Mouse (Mus musculus): ENCODE measurements around the gene Tprn. TPM values are rescaled to one million over a fixed set of nuclear protein-coding genes. Genes with fewer than 3 reads are reported as not detected.

Tprn gene
- polyA plus RNA-seq, 1 experiment, result 436 TPM

GRCm38 (mm10) chr2:25234551-25235220 lies 27.7 kb upstream of the Tprn start:
- no peak for TF ChIP-seq POLR2A (IDR thresholded peaks at IDR 0.05; ENCODE audit: low read depth, low read length)
- TF ChIP-seq CTCF (IDR thresholded peaks at IDR 0.05; ENCODE audit: extremely low read depth, insufficient read length, insufficient replicate concordance, low read depth, low read length), result no peak
- H3K27me3 ChIP-seq (ENCODE audit: control insufficient read depth, insufficient read depth, low read length), result no peaks in the 10 kb centered on the region
- peak overlapping the region; percentile 86 for H3K27ac ChIP-seq (ENCODE audit: insufficient read depth, low read depth, low read length)
- WGBS, result 27% methylated on average over 5 of the region's 5 CpGs
- no peak overlapping the region for H3K4me3 ChIP-seq (ENCODE audit: low read depth, low read length)
- H3K36me3 ChIP-seq (ENCODE audit: control insufficient read depth, insufficient read depth, low read length), result no peaks in the 10 kb centered on the region
- peaks cover 35% of the 10 kb centered on the region for H3K4me1 ChIP-seq (ENCODE audit: control insufficient read depth, insufficient read depth, insufficient read length, low read length)

- Histone ChIP-seq H3K27ac (ENCODE audit: insufficient read depth, low read depth, low read length) (0 out of 2 replicates have a peak within 1 kb of the TSS, but pooled peaks have one; percentile 53), H3K36me3 (ENCODE audit: control insufficient read depth, insufficient read depth, low read length) (no peaks in the 10 kb centered on the region), H3K4me3 (ENCODE audit: low read depth, low read length) (no peak within 1 kb of the TSS), H3K27me3 (ENCODE audit: control insufficient read depth, insufficient read depth, low read length) (no peaks in the 10 kb centered on the region), H3K4me1 (ENCODE audit: control insufficient read depth, insufficient read depth, insufficient read length, low read length) (peaks cover 47% of the 10 kb centered on the region)
- no peak for TF ChIP-seq POLR2A (IDR thresholded peaks at IDR 0.05; ENCODE audit: low read depth, low read length)
- TF ChIP-seq CTCF (IDR thresholded peaks at IDR 0.05; ENCODE audit: extremely low read depth, insufficient read length, insufficient replicate concordance, low read depth, low read length), result no peak
- 66% methylated on average over 8 of the region's 8 CpGs for WGBS
Observed at GRCm38 (mm10) chr2:25236614-25237013, 25.8 kb upstream of the Tprn start, which contains the start of gene Rnf224. TSS of gene Rnf224 (minus strand) at chr2:25236787.

GRCm38 (mm10) chr2:25237522-25237921 lies 24.9 kb upstream of the Tprn start:
- Histone ChIP-seq H3K4me3 (ENCODE audit: low read depth, low read length) (no peak overlapping the region), H3K4me1 (ENCODE audit: control insufficient read depth, insufficient read depth, insufficient read length, low read length) (peaks cover 47% of the 10 kb centered on the region), H3K27ac (ENCODE audit: insufficient read depth, low read depth, low read length) (peak overlapping the region; percentile 10; the same call in 1 of the 2 replicates), H3K27me3 (ENCODE audit: control insufficient read depth, insufficient read depth, low read length) (no peaks in the 10 kb centered on the region; the same call in 1 of the 2 replicates), H3K36me3 (ENCODE audit: control insufficient read depth, insufficient read depth, low read length) (no peaks in the 10 kb centered on the region)
- WGBS, result 21% methylated on average over 4 of the region's 4 CpGs
- TF ChIP-seq POLR2A (IDR thresholded peaks at IDR 0.05; ENCODE audit: low read depth, low read length), result no peak
- no peak for TF ChIP-seq CTCF (IDR thresholded peaks at IDR 0.05; ENCODE audit: extremely low read depth, insufficient read length, insufficient replicate concordance, low read depth, low read length)

GRCm38 (mm10) chr2:25238106-25238505 lies 24.3 kb upstream of the Tprn start:
- H3K4me3 ChIP-seq (ENCODE audit: low read depth, low read length), result no peak overlapping the region
- no peaks in the 10 kb centered on the region for H3K36me3 ChIP-seq (ENCODE audit: control insufficient read depth, insufficient read depth, low read length)
- H3K4me1 ChIP-seq (ENCODE audit: control insufficient read depth, insufficient read depth, insufficient read length, low read length), result peaks cover 50% of the 10 kb centered on the region
- TF ChIP-seq CTCF (IDR thresholded peaks at IDR 0.05; ENCODE audit: extremely low read depth, insufficient read length, insufficient replicate concordance, low read depth, low read length) (no peak), POLR2A (IDR thresholded peaks at IDR 0.05; ENCODE audit: low read depth, low read length) (no peak)
- H3K27ac ChIP-seq (ENCODE audit: insufficient read depth, low read depth, low read length), result no peak overlapping the region; the same call in 1 of the 2 replicates
- no peaks in the 10 kb centered on the region; the same call in 1 of the 2 replicates for H3K27me3 ChIP-seq (ENCODE audit: control insufficient read depth, insufficient read depth, low read length)

- TF ChIP-seq POLR2A (IDR thresholded peaks at IDR 0.05; ENCODE audit: low read depth, low read length) (no peak), CTCF (IDR thresholded peaks at IDR 0.05; ENCODE audit: extremely low read depth, insufficient read length, insufficient replicate concordance, low read depth, low read length) (no peak)
- Histone ChIP-seq H3K36me3 (ENCODE audit: control insufficient read depth, insufficient read depth, low read length) (no peaks in the 10 kb centered on the region), H3K27me3 (ENCODE audit: control insufficient read depth, insufficient read depth, low read length) (no peaks in the 10 kb centered on the region; the same call in 1 of the 2 replicates), H3K27ac (ENCODE audit: insufficient read depth, low read depth, low read length) (no peak overlapping the region), H3K4me3 (ENCODE audit: low read depth, low read length) (no peak overlapping the region), H3K4me1 (ENCODE audit: control insufficient read depth, insufficient read depth, insufficient read length, low read length) (peaks cover 37% of the 10 kb centered on the region)
- 81% methylated on average over 3 of the region's 3 CpGs for WGBS
Observed at GRCm38 (mm10) chr2:25239766-25240165, 22.7 kb upstream of the Tprn start.

GRCm38 (mm10) chr2:25240310-25240709 lies 22.1 kb upstream of the Tprn start:
- no peak overlapping the region for H3K4me3 ChIP-seq (ENCODE audit: low read depth, low read length)
- H3K27ac ChIP-seq (ENCODE audit: insufficient read depth, low read depth, low read length), result 0 out of 2 replicates have a peak overlapping the region, but pooled peaks have one; percentile 31
- H3K36me3 ChIP-seq (ENCODE audit: control insufficient read depth, insufficient read depth, low read length), result no peaks in the 10 kb centered on the region; the same call in 1 of the 2 replicates
- no peaks in the 10 kb centered on the region; the same call in 1 of the 2 replicates for H3K27me3 ChIP-seq (ENCODE audit: control insufficient read depth, insufficient read depth, low read length)
- H3K4me1 ChIP-seq (ENCODE audit: control insufficient read depth, insufficient read depth, insufficient read length, low read length), result peaks cover 33% of the 10 kb centered on the region
- no peak for TF ChIP-seq POLR2A (IDR thresholded peaks at IDR 0.05; ENCODE audit: low read depth, low read length)
- no peak for TF ChIP-seq CTCF (IDR thresholded peaks at IDR 0.05; ENCODE audit: extremely low read depth, insufficient read length, insufficient replicate concordance, low read depth, low read length)
- 68% methylated on average over 8 of the region's 8 CpGs for WGBS

DNA sequence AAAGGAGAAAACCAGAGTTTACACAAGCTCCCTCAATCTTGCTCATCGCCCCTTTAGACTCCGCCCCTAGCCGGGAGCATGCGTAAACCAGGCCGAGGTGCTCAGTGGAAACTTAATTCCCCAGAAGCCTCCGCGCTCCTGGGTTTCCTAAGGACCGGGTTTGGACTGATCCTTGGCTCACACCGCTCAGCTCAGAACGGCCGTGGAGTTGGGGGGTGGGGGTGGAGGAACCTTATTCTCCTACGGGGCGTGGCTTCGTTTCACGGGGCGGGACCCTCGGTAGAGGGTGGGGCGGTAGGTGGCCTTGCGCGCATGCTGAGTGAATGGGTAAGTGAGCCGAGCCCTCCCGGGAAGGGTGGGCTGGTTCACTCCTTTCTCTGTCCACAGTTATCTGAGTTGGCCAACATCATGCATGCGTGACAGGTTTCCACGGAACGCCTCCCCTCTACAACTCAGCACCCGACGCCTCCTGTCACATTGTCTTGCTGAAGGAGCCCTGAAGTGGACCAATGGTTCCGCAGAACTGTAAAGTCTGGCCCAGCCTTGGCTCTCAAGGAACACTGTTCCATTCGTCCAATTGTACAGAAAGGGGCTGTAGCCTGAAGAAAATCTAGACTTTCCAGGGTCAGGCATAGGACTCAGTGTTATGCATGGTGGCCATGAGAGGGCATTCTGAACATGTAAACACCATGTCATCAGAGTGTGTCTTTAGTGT lies 21.5 kb upstream of the Tprn start:
- H3K4me3 ChIP-seq (ENCODE audit: low read depth, low read length), result peak overlapping the region; percentile 70
- 2% methylated on average over 29 of the region's 29 CpGs for WGBS
- TF ChIP-seq POLR2A (IDR thresholded peaks at IDR 0.05; ENCODE audit: low read depth, low read length), result peak; percentile 35; the same call in 1 of the 2 replicates
- TF ChIP-seq CTCF (IDR thresholded peaks at IDR 0.05; ENCODE audit: extremely low read depth, insufficient read length, insufficient replicate concordance, low read depth, low read length), result no peak
- no peaks in the 10 kb centered on the region; the same call in 1 of the 2 replicates for H3K27me3 ChIP-seq (ENCODE audit: control insufficient read depth, insufficient read depth, low read length)
- peaks cover 30% of the 10 kb centered on the region for H3K4me1 ChIP-seq (ENCODE audit: control insufficient read depth, insufficient read depth, insufficient read length, low read length)
- H3K27ac ChIP-seq (ENCODE audit: insufficient read depth, low read depth, low read length), result peak overlapping the region; percentile 31; the same call in 1 of the 2 replicates
- H3K36me3 ChIP-seq (ENCODE audit: control insufficient read depth, insufficient read depth, low read length), result no peaks in the 10 kb centered on the region; the same call in 1 of the 2 replicates

Data from small intestine, adult 2 months (tissue).